Mouse (Mus musculus): ENCODE measurements at regions not wholly inside any gene's neighbourhood (a gene's known extent, or its start where the extent isn't known, plus 50 kb on each side); places are given as distances from the start of the nearest gene placed in this dataset.

GRCm38 (mm10) chr2:49376281-49376680 is 75.0 kb upstream of the Epc2 start:
- DNase-seq: no peak

GRCm38 (mm10) chr2:49379222-49379805 is 72.0 kb upstream of the Epc2 start:
- DNase-seq: no peak

- DNase-seq: peak; percentile 13
Observed at GRCm38 (mm10) chr2:49380965-49381364, 70.3 kb upstream of the Epc2 start.

- no peak for DNase-seq
Observed at GRCm38 (mm10) chr2:49386747-49387146, 64.5 kb upstream of the Epc2 start.

GRCm38 (mm10) chr2:49391322-49392262 is 59.7 kb upstream of the Epc2 start:
- no peak for DNase-seq
